Comparison of ENCODE assay signal across 26 mouse cellular contexts in genomic region chr8:115953783-115954470, GRCm38 (mm10).
DNase-seq lines count a peak whose midpoint lies in the region; ATAC-seq lines count a peak whose summit lies in the region.
"Had no signal": no experiment of that assay in that cellular context is flagged by ENCODE, and none has a peak within 500 bp of the region (broad histone marks: within the 10 kb centered on the region; RNA-seq: fewer than 3 reads in every experiment).

No protein-coding gene starts in this region.

- WGBS in hindbrain, embryonic 11.5 days: 91% methylated on average over 7 of the region's 7 CpGs

- no peak for ATAC-seq in hindbrain, embryonic 11.5 days (ENCODE audit: low FRiP score)
- no peak for ATAC-seq in granulocyte monocyte progenitor cell, adult 5-6 weeks (replicated peaks; ENCODE audit: poor library complexity, severe bottlenecking)
- ATAC-seq: CD4-positive, CD25-positive, alpha-beta regulatory T cell, adult 4 months; forebrain, embryonic 14.5 days; inflammation-experienced regulatory T-cells, adult 6 months; liver, embryonic 12.5 days; liver, postnatal 0 days had no signal

- H3K9ac ChIP-seq in hindbrain, embryonic 11.5 days (ENCODE audit: low read depth, low read length): no peak overlapping the region
- H3K9ac ChIP-seq: heart, embryonic 13.5 days; hindbrain, embryonic 15.5 days; kidney, embryonic 15.5 days; liver, embryonic 12.5 days; liver, postnatal 0 days; midbrain, embryonic 12.5 days; neural tube, embryonic 13.5 days had no signal

- H3K4me3 ChIP-seq in hindbrain, embryonic 11.5 days (ENCODE audit: low read depth, low read length): no peak overlapping the region
- H3K4me3 ChIP-seq: heart, embryonic 13.5 days; hindbrain, embryonic 15.5 days; kidney, embryonic 15.5 days; liver, embryonic 12.5 days; megakaryocyte, embryonic 14.5 days; midbrain, embryonic 12.5 days; neural tube, embryonic 13.5 days had no signal

- H3K27ac ChIP-seq in hindbrain, embryonic 11.5 days (ENCODE audit: low read depth, low read length): no peak overlapping the region
- H3K27ac ChIP-seq: heart, embryonic 13.5 days; hindbrain, embryonic 15.5 days; kidney, embryonic 15.5 days; liver, embryonic 12.5 days; midbrain, embryonic 12.5 days; neural tube, embryonic 13.5 days had no signal

- no peak overlapping the region for H3K4me2 ChIP-seq in hindbrain, embryonic 11.5 days (replicated peaks; ENCODE audit: low read depth, low read length)
- H3K4me2 ChIP-seq: heart, embryonic 13.5 days; hindbrain, embryonic 15.5 days; kidney, embryonic 15.5 days; liver, embryonic 12.5 days; midbrain, embryonic 12.5 days; neural tube, embryonic 13.5 days had no signal

- no peaks in the 10 kb centered on the region for H3K36me3 ChIP-seq in hindbrain, embryonic 11.5 days (ENCODE audit: control insufficient read depth, insufficient read depth, low read length)
- H3K36me3 ChIP-seq: heart, embryonic 13.5 days; hindbrain, embryonic 15.5 days; kidney, embryonic 15.5 days; liver, embryonic 12.5 days; midbrain, embryonic 12.5 days; neural tube, embryonic 13.5 days had no signal

- H3K4me1 ChIP-seq in hindbrain, embryonic 11.5 days (replicated peaks; ENCODE audit: control insufficient read depth, insufficient read depth, low read length): no peaks in the 10 kb centered on the region
- H3K4me1 ChIP-seq: heart, embryonic 13.5 days; hindbrain, embryonic 15.5 days; kidney, embryonic 15.5 days; liver, embryonic 12.5 days; megakaryocyte, embryonic 14.5 days; midbrain, embryonic 12.5 days; neural tube, embryonic 13.5 days had no signal

- no peaks in the 10 kb centered on the region for H3K9me3 ChIP-seq in hindbrain, embryonic 11.5 days (ENCODE audit: control insufficient read depth, low read length)
- H3K9me3 ChIP-seq: heart, embryonic 13.5 days; hindbrain, embryonic 15.5 days; kidney, embryonic 15.5 days; liver, embryonic 12.5 days; midbrain, embryonic 12.5 days; neural tube, embryonic 13.5 days had no signal

- peak; percentile 67 for DNase-seq in brain, adult 2 months (ENCODE audit: low read depth, low spot score)
- peak; percentile 52 for DNase-seq in cerebellum, adult 11-12 months
- DNase-seq in cerebellum, adult 9-11 months: peak; percentile 65
- peak; percentile 74 for DNase-seq in fat pad, adult 2 months (ENCODE audit: extremely low read depth, low read depth, low spot score)
- no peak for DNase-seq in thymus, postnatal 25 days
- DNase-seq in hindbrain, embryonic 11.5 days (ENCODE audit: low spot score): no peak
- DNase-seq: adrenal gland, adult 2 months; gastrocnemius, postnatal 36 days; heart, postnatal 10 days; kidney, adult 18-20 months; kidney, postnatal 4 days; layer of hippocampus, postnatal 36 days; left cerebral cortex, postnatal 4 days; liver, postnatal 0 days; lung, postnatal 4 days had no signal

- H3K27me3 ChIP-seq in hindbrain, embryonic 11.5 days (ENCODE audit: control insufficient read depth, insufficient read depth, low read length): no peaks in the 10 kb centered on the region
- H3K27me3 ChIP-seq: heart, embryonic 13.5 days; hindbrain, embryonic 15.5 days; kidney, embryonic 15.5 days; liver, embryonic 12.5 days; megakaryocyte, embryonic 14.5 days; midbrain, embryonic 12.5 days; neural tube, embryonic 13.5 days had no signal

Comparison
In these comparisons a context has a peak if more than half of its experiments do, and no peak if none do; other contexts are left out.
1. DNase-seq: peak in brain, adult 2 months (single experiment), cerebellum, adult 11-12 months (single experiment), cerebellum, adult 9-11 months (single experiment) and fat pad, adult 2 months (single experiment); none in thymus, postnatal 25 days (single experiment) and hindbrain, embryonic 11.5 days (single experiment).